8 mouse cellular contexts compared by ENCODE assay signal in genomic region chr11:71389659-71390058, GRCm38 (mm10).
DNase-seq lines count a peak whose midpoint lies in the region; ATAC-seq and TF ChIP-seq lines count a peak whose summit lies in the region.

No protein-coding gene starts in this region.

- no peak overlapping the region for H3K4me2 ChIP-seq in kidney, embryonic 16.5 days (replicated peaks; ENCODE audit: low read depth, low read length)

- no peaks in the 10 kb centered on the region for H3K36me3 ChIP-seq in kidney, embryonic 16.5 days (ENCODE audit: insufficient read depth, low read length)
- H3K36me3 ChIP-seq in kidney, adult 2 months (ENCODE audit: control insufficient read depth, insufficient read depth, low read length): no peaks in the 10 kb centered on the region

- DNase-seq in kidney, adult 2 months: no peak
- peak; percentile 69 for DNase-seq in adrenal gland, postnatal 10 days
- peak; percentile 45 for DNase-seq in embryo, embryonic 11.5 days (ENCODE audit: low read depth, low spot score)
- DNase-seq in kidney, postnatal 14 days: peak; percentile 32
- peak; percentile 56 for DNase-seq in neural tube, embryonic 10.5 days (ENCODE audit: extremely low spot score, low spot score)

- TF ChIP-seq CTCF in kidney, adult 2 months (conservative IDR thresholded peaks at IDR 0.05; ENCODE audit: insufficient read depth, insufficient read length, low read depth, low read length): no peak

- H3K27ac ChIP-seq in kidney, embryonic 16.5 days (ENCODE audit: low read length): no peak overlapping the region
- no peak overlapping the region for H3K27ac ChIP-seq in kidney, adult 2 months (ENCODE audit: insufficient read depth, low read depth, low read length)

- no peak overlapping the region for H3K4me3 ChIP-seq in kidney, embryonic 16.5 days (ENCODE audit: low read length)
- H3K4me3 ChIP-seq in kidney, adult 2 months (ENCODE audit: insufficient read depth, low read depth, low read length): no peak overlapping the region

- H3K9me3 ChIP-seq in kidney, embryonic 16.5 days (ENCODE audit: low read length): no peaks in the 10 kb centered on the region

- ATAC-seq in kidney, embryonic 16.5 days (ENCODE audit: low FRiP score, low TSS enrichment): peak; percentile 94
- no peak for ATAC-seq in granulocyte monocyte progenitor cell, adult 5-6 weeks (replicated peaks; ENCODE audit: poor library complexity, severe bottlenecking)
- no peak for ATAC-seq in erythroblast, adult 5-6 weeks (replicated peaks; ENCODE audit: low FRiP score, poor library complexity, severe bottlenecking)

- no peaks in the 10 kb centered on the region for H3K27me3 ChIP-seq in kidney, embryonic 16.5 days (ENCODE audit: insufficient read depth, low read length)
- no peaks in the 10 kb centered on the region for H3K27me3 ChIP-seq in kidney, adult 2 months (replicated peaks; ENCODE audit: control insufficient read depth, insufficient read depth, low read length)

- no peaks in the 10 kb centered on the region for H3K4me1 ChIP-seq in kidney, embryonic 16.5 days (ENCODE audit: insufficient read depth, low read length)
- H3K4me1 ChIP-seq in kidney, adult 2 months (ENCODE audit: control insufficient read depth, insufficient read depth, low read length): no peaks in the 10 kb centered on the region

- no peak for TF ChIP-seq POLR2A in kidney, adult 2 months (IDR thresholded peaks at IDR 0.05; ENCODE audit: low read depth, low read length)

- no peak overlapping the region for H3K9ac ChIP-seq in kidney, embryonic 16.5 days (replicated peaks; ENCODE audit: low read length)

- 5% methylated on average over 7 of the region's 7 CpGs for WGBS in kidney, embryonic 16.5 days
- 6% methylated on average over 7 of the region's 7 CpGs for WGBS in kidney, adult 2 months
